Comparison of ENCODE assay signal across 8 mouse cellular contexts in genomic region chr17:50508775-50509250, GRCm38 (mm10). TPM values are rescaled to one million over a fixed set of nuclear protein-coding genes. Genes with fewer than 3 reads are reported as not detected.
DNase-seq lines count a peak whose midpoint lies in the region; ATAC-seq lines count a peak whose summit lies in the region.

No protein-coding gene starts in this region.

- H3K36me3 ChIP-seq in forebrain, embryonic 14.5 days (ENCODE audit: control insufficient read depth, insufficient read depth, low read length), result no peaks in the 10 kb centered on the region

- H3K9me3 ChIP-seq in forebrain, embryonic 14.5 days (replicated peaks; ENCODE audit: control insufficient read depth, low read length), result no peaks in the 10 kb centered on the region

- peak; percentile 86 for ATAC-seq in forebrain, embryonic 14.5 days

- peaks cover 12% of the 10 kb centered on the region for H3K4me1 ChIP-seq in forebrain, embryonic 14.5 days (ENCODE audit: control insufficient read depth, insufficient read depth, low read length)

- H3K4me3 ChIP-seq in forebrain, embryonic 14.5 days (ENCODE audit: low read depth, low read length), result peak overlapping the region; percentile 81

- H3K4me2 ChIP-seq in forebrain, embryonic 14.5 days (ENCODE audit: low read length), result peak overlapping the region; percentile 60

- H3K9ac ChIP-seq in forebrain, embryonic 14.5 days (ENCODE audit: low read length), result peak overlapping the region; percentile 95

- no peaks in the 10 kb centered on the region; the same call in 1 of the 2 replicates for H3K27me3 ChIP-seq in forebrain, embryonic 14.5 days (replicated peaks; ENCODE audit: control insufficient read depth, insufficient read depth, low read length)

- WGBS in forebrain, embryonic 14.5 days, result 0% methylated on average over 27 of the region's 72 CpGs

- peak; percentile 27 for DNase-seq in ES-CJ7 (ENCODE audit: low read depth, low spot score)
- DNase-seq in c-Kit-positive CD71-negative TER-119-negative erythroid progenitor cells, embryonic 14.5 days (ENCODE audit: low read depth), result peak; percentile 60
- DNase-seq in forebrain, embryonic 14.5 days (ENCODE audit: low spot score), result no peak
- DNase-seq in heart, postnatal 4 days, result peak; percentile 87
- DNase-seq in layer of hippocampus, postnatal 10 days (ENCODE audit: low spot score in 2 of 2), result peak; percentile 78 to 81
- peak; percentile 55 for DNase-seq in lung, postnatal 25 days (ENCODE audit: low spot score)
- peak; percentile 61 for DNase-seq in ovary, postnatal 14 days (ENCODE audit: low spot score)
- DNase-seq in thymus, postnatal 10 days (ENCODE audit: low spot score in 2 of 2), result peak; percentile 58 to 61

- peak overlapping the region; percentile 89 for H3K27ac ChIP-seq in forebrain, embryonic 14.5 days (ENCODE audit: low read depth, low read length)

RNA-seq across cellular contexts. Expression of gene Plcl2, which starts 0.4 kb away (rescaled TPM):
- 10.4 and 11.3 TPM in 2 replicates for polyA plus RNA-seq in forebrain, embryonic 14.5 days (2014; fragmentation: Nextera tagmentation; extraction: Ambion mirVana)
- total RNA-seq in heart, postnatal 4 days (2021), result 10 to 100 TPM; 14.2 to 15.1 TPM
- 10 to 100 TPM; 51.9 to 56.6 TPM for total RNA-seq in layer of hippocampus, postnatal 10 days (2021)
